ENCODE assay signal across 22 mouse cellular contexts in genomic region chr2:127740756-127741519, GRCm38 (mm10). TPM values are rescaled to one million over a fixed set of nuclear protein-coding genes. Genes with fewer than 3 reads are reported as not detected.
DNase-seq lines count a peak whose midpoint lies in the region; ATAC-seq and TF ChIP-seq lines count a peak whose summit lies in the region.
"Had no signal": no experiment of that assay in that cellular context is flagged by ENCODE, and none has a peak within 500 bp of the region (broad histone marks: within the 10 kb centered on the region; RNA-seq: fewer than 3 reads in every experiment).

No protein-coding gene starts in this region.

- H3K9me3 ChIP-seq in lung, postnatal 0 days (ENCODE audit: low read length), result no peaks in the 10 kb centered on the region
- H3K9me3 ChIP-seq: neural tube, embryonic 13.5 days; stomach, embryonic 15.5 days had no signal

- H3K27me3 ChIP-seq in lung, postnatal 0 days (replicated peaks; ENCODE audit: insufficient read depth, low read length), result no peaks in the 10 kb centered on the region
- no peaks in the 10 kb centered on the region for H3K27me3 ChIP-seq in small intestine, adult 2 months (ENCODE audit: control insufficient read depth, insufficient read depth, low read length)
- H3K27me3 ChIP-seq: neural tube, embryonic 13.5 days; stomach, embryonic 15.5 days had no signal

- H3K27ac ChIP-seq in lung, postnatal 0 days (ENCODE audit: low read length), result no peak overlapping the region
- peak overlapping the region; percentile 54; the same call in 1 of the 2 replicates for H3K27ac ChIP-seq in small intestine, adult 2 months (ENCODE audit: insufficient read depth, low read depth, low read length)
- H3K27ac ChIP-seq: hindbrain, embryonic 14.5 days; neural tube, embryonic 13.5 days; stomach, embryonic 15.5 days had no signal

- ATAC-seq in lung, postnatal 0 days, result peak; percentile 43
- peak; percentile 55 for ATAC-seq in granulocyte monocyte progenitor cell, adult 5-6 weeks (replicated peaks; ENCODE audit: poor library complexity, severe bottlenecking)
- ATAC-seq: CD4-positive, CD25-positive, alpha-beta regulatory T cell, adult 4 months; forebrain, postnatal 0 days; inflammation-experienced regulatory T-cells, adult 6 months; midbrain, embryonic 16.5 days had no signal

- TF ChIP-seq EP300 in lung, postnatal 0 days (IDR thresholded peaks at IDR 0.05), result no peak

- no peak for TF ChIP-seq CTCF in lung, postnatal 0 days (IDR thresholded peaks at IDR 0.05)
- no peak for TF ChIP-seq CTCF in small intestine, adult 2 months (IDR thresholded peaks at IDR 0.05; ENCODE audit: extremely low read depth, insufficient read length, insufficient replicate concordance, low read depth, low read length)

- 76% methylated on average over 9 of the region's 9 CpGs for WGBS in lung, postnatal 0 days
- 76% methylated on average over 9 of the region's 9 CpGs for WGBS in small intestine, adult 2 months

- no peak overlapping the region for H3K4me3 ChIP-seq in lung, postnatal 0 days (ENCODE audit: low read depth, low read length)
- no peak overlapping the region for H3K4me3 ChIP-seq in small intestine, adult 2 months (ENCODE audit: low read depth, low read length)
- H3K4me3 ChIP-seq: myocyte; neural tube, embryonic 13.5 days; stomach, embryonic 15.5 days had no signal

- peak; percentile 31 for DNase-seq in adrenal gland, adult 8-10 months
- no peak for DNase-seq in adrenal gland, postnatal 25 days
- peak; percentile 31 for DNase-seq in lung, postnatal 0 days (ENCODE audit: low spot score)
- DNase-seq in lung, postnatal 10 days, result no peak
- no peak for DNase-seq in right cerebral cortex, postnatal 36 days (ENCODE audit: low spot score in 2 of 2)
- DNase-seq in ovary, postnatal 14 days (ENCODE audit: low spot score), result no peak
- DNase-seq: cerebellum, adult 11 months; cerebellum, postnatal 10 days; forebrain, postnatal 0 days; gastrocnemius, postnatal 14 days; kidney, postnatal 25 days; right cerebral cortex, postnatal 4 days; thymus, postnatal 25 days had no signal

- H3K9ac ChIP-seq in lung, postnatal 0 days (replicated peaks; ENCODE audit: low read depth), result no peak overlapping the region
- H3K9ac ChIP-seq: forebrain, postnatal 0 days; hindbrain, embryonic 14.5 days; neural tube, embryonic 13.5 days; stomach, embryonic 15.5 days had no signal

- H3K36me3 ChIP-seq in lung, postnatal 0 days (ENCODE audit: insufficient read depth, low read length), result no peaks in the 10 kb centered on the region
- no peaks in the 10 kb centered on the region for H3K36me3 ChIP-seq in small intestine, adult 2 months (ENCODE audit: control insufficient read depth, insufficient read depth, low read length)
- H3K36me3 ChIP-seq: stomach, embryonic 15.5 days had no signal

- H3K4me2 ChIP-seq in lung, postnatal 0 days (replicated peaks; ENCODE audit: low read depth, low read length), result no peak overlapping the region
- H3K4me2 ChIP-seq: hindbrain, embryonic 14.5 days; neural tube, embryonic 13.5 days; stomach, embryonic 15.5 days had no signal

- H3K4me1 ChIP-seq in lung, postnatal 0 days (ENCODE audit: insufficient read depth, low read depth, low read length), result peaks cover 4% of the 10 kb centered on the region; the same call in 1 of the 2 replicates
- peaks cover 22% of the 10 kb centered on the region for H3K4me1 ChIP-seq in small intestine, adult 2 months (ENCODE audit: control insufficient read depth, insufficient read depth, insufficient read length, low read length)
- H3K4me1 ChIP-seq: neural tube, embryonic 13.5 days; stomach, embryonic 15.5 days had no signal

- no peak for TF ChIP-seq POLR2A in small intestine, adult 2 months (IDR thresholded peaks at IDR 0.05; ENCODE audit: low read depth, low read length)

RNA-seq across cellular contexts. Expression of gene Mall, which starts 11.2 kb away (rescaled TPM):
- total RNA-seq in adrenal gland, adult 8-10 months (2022), result under 1 TPM; 0.66 to 0.90 (median 0.89) TPM
- 0.61 and 0.76 TPM in 2 replicates for total RNA-seq in adrenal gland, postnatal 25 days (2021)
- polyA plus RNA-seq in lung, postnatal 0 days (2015; fragmentation: Nextera tagmentation; extraction: Ambion mirVana), result 4.1 and 5.8 TPM in 2 replicates
- total RNA-seq in granulocyte monocyte progenitor cell, adult 5-6 weeks (2014; fragmentation: Nextera tagmentation), result not detected in 2 replicates
- not detected in 2 replicates for total RNA-seq in granulocyte monocyte progenitor cell, adult 5-6 weeks (2017)
- 231 and 503 TPM in 2 replicates for polyA plus RNA-seq in small intestine, adult 2 months (2012; rRNA removed)
- polyA plus RNA-seq: CD4-positive, CD25-positive, alpha-beta regulatory T cell, adult 4 months; inflammation-experienced regulatory T-cells, adult 6 months; myocyte had no signal

RNA-seq across cellular contexts. Expression of gene Nphp1, which starts 47.8 kb away (rescaled TPM):
- total RNA-seq in adrenal gland, adult 8-10 months (2022), result 10 to 100 TPM; 16.8 to 35.0 (median 24.4) TPM
- 17.8 and 27.6 TPM in 2 replicates for total RNA-seq in adrenal gland, postnatal 25 days (2021)
- 21.5 and 22.6 TPM in 2 replicates for polyA plus RNA-seq in lung, postnatal 0 days (2015; fragmentation: Nextera tagmentation; extraction: Ambion mirVana)
- total RNA-seq in granulocyte monocyte progenitor cell, adult 5-6 weeks (2014; fragmentation: Nextera tagmentation), result 14.8 and 16.3 TPM in 2 replicates
- total RNA-seq in granulocyte monocyte progenitor cell, adult 5-6 weeks (2017), result 12.0 and 14.8 TPM in 2 replicates
- polyA plus RNA-seq in small intestine, adult 2 months (2012; rRNA removed), result 1.1 and 1.3 TPM in 2 replicates

RNA-seq across cellular contexts. Expression of gene Mtln, which starts 51.4 kb away (rescaled TPM):
- total RNA-seq in adrenal gland, adult 8-10 months (2022), result 100 to 1,000 TPM in 1 of 4 experiments, 10 to 100 TPM in 3; 59.5 to 127 (median 77.8) TPM
- 83.7 and 107 TPM in 2 replicates for total RNA-seq in adrenal gland, postnatal 25 days (2021)
- 40.4 and 42.7 TPM in 2 replicates for polyA plus RNA-seq in lung, postnatal 0 days (2015; fragmentation: Nextera tagmentation; extraction: Ambion mirVana)
- 27.5 and 38.7 TPM in 2 replicates for total RNA-seq in granulocyte monocyte progenitor cell, adult 5-6 weeks (2014; fragmentation: Nextera tagmentation)
- 38.6 and 44.3 TPM in 2 replicates for total RNA-seq in granulocyte monocyte progenitor cell, adult 5-6 weeks (2017)
- polyA plus RNA-seq in small intestine, adult 2 months (2012; rRNA removed), result 55.9 and 60.7 TPM in 2 replicates

Comparison
In these comparisons a context has a peak if more than half of its experiments do, and no peak if none do; other contexts are left out.
1. DNase-seq: peak in adrenal gland, adult 8-10 months (single experiment) and lung, postnatal 0 days (single experiment); none in adrenal gland, postnatal 25 days (single experiment), lung, postnatal 10 days (single experiment), right cerebral cortex, postnatal 36 days (0 of 2) and ovary, postnatal 14 days (single experiment).